Comparison of ENCODE assay signal across 15 mouse cellular contexts in genomic region chr6:148381163-148381782, GRCm38 (mm10).
DNase-seq lines count a peak whose midpoint lies in the region; ATAC-seq lines count a peak whose summit lies in the region.
"Had no signal": no experiment of that assay in that cellular context is flagged by ENCODE, and none has a peak within 500 bp of the region (broad histone marks: within the 10 kb centered on the region; RNA-seq: fewer than 3 reads in every experiment).

No protein-coding gene starts in this region.

- no peak overlapping the region for H3K27ac ChIP-seq in kidney, embryonic 16.5 days (ENCODE audit: low read length)
- H3K27ac ChIP-seq in kidney, embryonic 14.5 days (ENCODE audit: low read depth, low read length) = no peak overlapping the region
- H3K27ac ChIP-seq: kidney, embryonic 15.5 days; limb, embryonic 13.5 days; macrophage had no signal

- H3K9ac ChIP-seq in kidney, embryonic 16.5 days (replicated peaks; ENCODE audit: low read length) = no peak overlapping the region
- no peak overlapping the region for H3K9ac ChIP-seq in kidney, embryonic 14.5 days (ENCODE audit: low read depth, low read length)
- H3K9ac ChIP-seq: kidney, embryonic 15.5 days; limb, embryonic 13.5 days had no signal

- ATAC-seq in kidney, embryonic 16.5 days (ENCODE audit: low FRiP score, low TSS enrichment) = 0 out of 2 replicates have a peak, but pooled peaks have one; percentile 42
- no peak for ATAC-seq in kidney, embryonic 14.5 days (ENCODE audit: low FRiP score, low TSS enrichment)
- peak; percentile 99 for ATAC-seq in granulocyte monocyte progenitor cell, adult 5-6 weeks (replicated peaks; ENCODE audit: poor library complexity, severe bottlenecking)
- peak; percentile 96 for ATAC-seq in megakaryocyte progenitor cell, adult 5-6 weeks (replicated peaks; ENCODE audit: poor library complexity)

- DNase-seq in gastrocnemius, adult 18-20 months (ENCODE audit: low spot score) = peak; percentile 36
- DNase-seq in gastrocnemius, postnatal 25 days = no peak
- no peak for DNase-seq in thymus, postnatal 10 days (ENCODE audit: low spot score in 2 of 2)
- no peak for DNase-seq in frontal cortex, postnatal 14 days (ENCODE audit: low spot score in 2 of 2)
- DNase-seq: B cell, adult 2 months; cerebellum, adult 18-20 months; thymus, postnatal 14 days had no signal

- no peaks in the 10 kb centered on the region for H3K4me1 ChIP-seq in kidney, embryonic 16.5 days (ENCODE audit: insufficient read depth, low read length)
- H3K4me1 ChIP-seq in kidney, embryonic 14.5 days (ENCODE audit: control insufficient read depth, insufficient read depth, low read length) = no peaks in the 10 kb centered on the region
- H3K4me1 ChIP-seq: kidney, embryonic 15.5 days; limb, embryonic 13.5 days had no signal

- 0 out of 2 replicates have a peak, but pooled peaks cover 6% of the 10 kb centered on the region for H3K9me3 ChIP-seq in kidney, embryonic 16.5 days (ENCODE audit: low read length)
- no peaks in the 10 kb centered on the region for H3K9me3 ChIP-seq in kidney, embryonic 14.5 days (ENCODE audit: control insufficient read depth, low read length)
- H3K9me3 ChIP-seq: G1E; kidney, embryonic 15.5 days had no signal

- H3K4me2 ChIP-seq in kidney, embryonic 16.5 days (replicated peaks; ENCODE audit: low read depth, low read length) = no peak overlapping the region
- no peak overlapping the region for H3K4me2 ChIP-seq in kidney, embryonic 14.5 days (replicated peaks; ENCODE audit: low read depth, low read length)
- H3K4me2 ChIP-seq: kidney, embryonic 15.5 days; limb, embryonic 13.5 days had no signal

- 66% methylated on average over 9 of the region's 9 CpGs for WGBS in kidney, embryonic 16.5 days
- 72% methylated on average over 9 of the region's 9 CpGs for WGBS in kidney, embryonic 14.5 days

- no peaks in the 10 kb centered on the region for H3K27me3 ChIP-seq in kidney, embryonic 16.5 days (ENCODE audit: insufficient read depth, low read length)
- H3K27me3 ChIP-seq in kidney, embryonic 14.5 days (ENCODE audit: control insufficient read depth, insufficient read depth, low read length) = no peaks in the 10 kb centered on the region
- H3K27me3 ChIP-seq: kidney, embryonic 15.5 days; limb, embryonic 13.5 days had no signal

- H3K36me3 ChIP-seq in kidney, embryonic 16.5 days (ENCODE audit: insufficient read depth, low read length) = no peaks in the 10 kb centered on the region
- no peaks in the 10 kb centered on the region for H3K36me3 ChIP-seq in kidney, embryonic 14.5 days (ENCODE audit: control insufficient read depth, insufficient read depth, low read length)
- H3K36me3 ChIP-seq: G1E; kidney, embryonic 15.5 days; limb, embryonic 13.5 days had no signal

- H3K4me3 ChIP-seq in kidney, embryonic 16.5 days (ENCODE audit: low read length) = no peak overlapping the region
- H3K4me3 ChIP-seq in kidney, embryonic 14.5 days (ENCODE audit: low read length) = no peak overlapping the region
- H3K4me3 ChIP-seq: kidney, embryonic 15.5 days; limb, embryonic 13.5 days had no signal
